Comparison of ENCODE assay signal across 30 mouse cellular contexts in the genomic region with DNA sequence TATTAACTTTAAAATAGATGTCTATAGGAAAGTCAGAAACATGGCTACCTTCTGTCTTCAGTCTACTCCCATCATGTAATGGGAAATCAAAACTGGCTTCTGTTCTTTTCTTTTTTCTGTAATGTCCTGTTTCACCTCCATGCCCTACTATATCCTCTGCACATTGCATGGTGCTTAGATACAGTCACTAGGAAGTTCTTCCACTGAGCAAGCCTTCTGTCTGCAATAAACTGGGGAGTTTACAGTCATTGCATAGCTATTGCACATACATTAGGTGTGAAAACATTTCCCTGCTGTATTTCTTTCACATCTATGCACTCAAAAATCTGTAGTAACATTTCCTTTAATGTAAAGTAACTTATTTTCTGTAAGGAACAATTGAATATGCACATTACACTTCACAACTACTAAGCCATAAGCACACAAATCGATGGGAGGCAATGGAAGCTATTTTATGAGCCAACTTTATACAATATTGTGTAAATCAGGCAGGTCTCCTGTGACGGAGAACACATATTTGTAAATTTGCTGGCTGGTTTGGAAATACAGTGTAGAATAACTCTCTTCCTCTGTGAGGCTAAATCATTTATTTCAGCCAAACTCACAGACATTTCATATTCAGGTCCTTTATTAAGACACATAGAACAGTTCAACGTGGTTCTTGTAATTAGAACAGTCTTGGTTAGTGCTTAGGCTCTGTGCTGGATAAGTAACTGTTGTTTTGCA.
"Had no signal": no experiment of that assay in that cellular context is flagged by ENCODE, and none has a peak within 500 bp of the region (broad histone marks: within the 10 kb centered on the region; RNA-seq: fewer than 3 reads in every experiment).

No protein-coding gene starts in this region.

- H3K27ac ChIP-seq: left cerebral cortex, adult 2 months; limb, embryonic 10.5 days; limb, embryonic 12.5 days; limb, embryonic 13.5 days; limb, embryonic 15.5 days; liver, embryonic 12.5 days; liver, embryonic 13.5 days; liver, embryonic 14.5 days; liver, embryonic 15.5 days; lung, embryonic 15.5 days; macrophage; midbrain, embryonic 10.5 days; midbrain, embryonic 12.5 days; midbrain, embryonic 13.5 days; midbrain, embryonic 15.5 days had no signal

- H3K4me3 ChIP-seq: left cerebral cortex, adult 2 months; limb, embryonic 10.5 days; limb, embryonic 12.5 days; limb, embryonic 13.5 days; limb, embryonic 15.5 days; liver, embryonic 12.5 days; liver, embryonic 13.5 days; liver, embryonic 15.5 days; lung, embryonic 15.5 days; megakaryocyte, embryonic 14.5 days; midbrain, embryonic 10.5 days; midbrain, embryonic 12.5 days; midbrain, embryonic 13.5 days; midbrain, embryonic 15.5 days; myocyte had no signal

- ATAC-seq: liver, embryonic 12.5 days; liver, postnatal 0 days; lung, postnatal 0 days; midbrain, embryonic 13.5 days; midbrain, embryonic 15.5 days; midbrain, embryonic 16.5 days had no signal

- DNase-seq: left cerebral cortex, postnatal 4 days; liver; liver, embryonic 13.5 days; liver, postnatal 0 days; lung, adult 18-20 months; lung, adult 2 months; lung, embryonic 14.5 days; lung, postnatal 10 days; lung, postnatal 14 days; lung, postnatal 36 days; lung, postnatal 4 days; midbrain, embryonic 14.5 days had no signal
